Mouse (Mus musculus): ENCODE measurements around the gene Vax2. TPM values are rescaled to one million over a fixed set of nuclear protein-coding genes. Genes with fewer than 3 reads are reported as not detected.

Vax2 gene
- polyA plus RNA-seq, 1 experiment from 2014 or later, result not detected

DNA sequence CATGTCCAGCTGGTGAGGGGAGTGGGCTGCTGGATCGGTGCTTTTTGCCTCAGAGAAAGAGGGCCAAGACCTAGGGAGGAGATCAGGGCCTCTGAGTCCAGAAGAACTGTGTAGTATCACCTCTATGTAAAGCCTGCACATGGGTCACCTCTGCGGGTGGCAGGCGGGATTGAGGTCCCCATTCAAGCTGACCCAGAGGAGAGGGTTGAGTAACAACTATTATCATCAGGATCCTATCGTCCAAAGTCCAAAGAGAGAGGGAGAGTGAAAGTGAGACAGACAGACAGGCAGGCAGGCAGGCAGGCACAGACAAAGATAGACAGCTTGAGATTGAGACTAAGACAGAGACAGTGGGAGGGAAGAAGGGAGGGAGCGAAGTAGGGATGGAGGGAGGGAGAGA lies 32.1 kb downstream of the Vax2 start:
- H3K36me3 ChIP-seq, result no peaks in the 10 kb centered on the region
- no peak overlapping the region for H3K9ac ChIP-seq
- ATAC-seq, result no peak
- 57% methylated on average over 5 of the region's 5 CpGs for WGBS (ENCODE audit: insufficient replicate concordance)
- no peak overlapping the region for H3K4me2 ChIP-seq
- H3K9me3 ChIP-seq (replicated peaks), result no peaks in the 10 kb centered on the region
- 0 out of 2 replicates have a peak, but pooled peaks cover 4% of the 10 kb centered on the region for H3K4me1 ChIP-seq
- no peak overlapping the region for H3K27ac ChIP-seq
- H3K4me3 ChIP-seq, result no peak overlapping the region
- H3K27me3 ChIP-seq (replicated peaks), result peaks cover 53% of the 10 kb centered on the region

DNA sequence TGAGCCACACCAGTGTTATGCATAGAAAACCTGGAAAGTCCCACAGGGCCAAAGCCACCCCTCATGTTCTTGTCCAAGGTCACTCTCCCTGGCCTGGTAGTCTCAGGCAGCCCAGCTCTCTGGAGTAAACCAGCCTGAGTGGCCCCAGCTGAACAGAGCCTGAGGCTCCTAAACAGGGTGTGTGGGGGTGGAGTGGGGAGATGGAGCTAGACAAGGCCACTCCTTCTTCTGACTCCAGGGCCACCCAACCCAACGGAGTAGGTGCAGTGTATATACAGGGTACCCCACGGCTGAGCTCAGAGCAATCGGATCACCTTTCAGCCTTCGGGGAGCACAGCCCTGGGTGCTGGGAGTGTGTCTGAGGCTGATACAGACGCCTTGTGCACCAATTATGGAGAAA lies 33.1 kb downstream of the Vax2 start:
- H3K27me3 ChIP-seq (replicated peaks), result peaks cover 60% of the 10 kb centered on the region
- 56% methylated on average over 5 of the region's 5 CpGs for whole genome bisulfite sequencing (ENCODE audit: insufficient replicate concordance)
- no peak for ATAC-seq

DNA sequence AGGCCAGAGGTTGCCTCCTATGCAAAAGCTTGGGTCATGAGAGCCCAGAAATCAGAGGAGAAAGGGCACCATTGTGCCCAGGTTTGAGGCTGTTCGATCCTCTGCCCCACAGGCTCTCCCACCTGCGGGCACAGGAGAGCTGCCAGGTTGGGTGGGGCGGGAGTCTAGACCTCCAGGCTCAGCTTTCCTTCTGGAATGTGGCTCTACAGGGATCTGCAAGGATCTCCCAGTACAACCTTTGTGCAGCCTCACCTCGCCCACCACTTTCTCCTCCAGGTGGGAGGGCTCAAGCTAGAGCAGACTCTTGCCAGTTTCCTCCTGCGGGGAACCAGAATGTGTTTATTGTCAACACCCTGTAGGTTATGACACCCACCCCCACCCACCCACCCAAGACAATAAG lies 33.5 kb downstream of the Vax2 start:
- Histone ChIP-seq H3K9ac (no peak overlapping the region), H3K4me1 (0 out of 2 replicates have a peak, but pooled peaks cover 4% of the 10 kb centered on the region), H3K27ac (no peak overlapping the region), H3K4me2 (no peak overlapping the region), H3K9me3 (replicated peaks) (no peaks in the 10 kb centered on the region), H3K4me3 (no peak overlapping the region), H3K36me3 (no peaks in the 10 kb centered on the region), H3K27me3 (replicated peaks) (peaks cover 63% of the 10 kb centered on the region)
- WGBS (ENCODE audit: insufficient replicate concordance), result 49% methylated on average over 5 of the region's 5 CpGs
- no peak for ATAC-seq

More for the DNA sequence above, 33.1 kb downstream of the Vax2 start:
- H3K27ac ChIP-seq, result no peak overlapping the region
- H3K9ac ChIP-seq, result no peak overlapping the region
- H3K9me3 ChIP-seq (replicated peaks), result no peaks in the 10 kb centered on the region
- H3K4me1 ChIP-seq, result 0 out of 2 replicates have a peak, but pooled peaks cover 4% of the 10 kb centered on the region
- no peak overlapping the region for H3K4me2 ChIP-seq
- H3K4me3 ChIP-seq, result no peak overlapping the region
- no peaks in the 10 kb centered on the region for H3K36me3 ChIP-seq

DNA sequence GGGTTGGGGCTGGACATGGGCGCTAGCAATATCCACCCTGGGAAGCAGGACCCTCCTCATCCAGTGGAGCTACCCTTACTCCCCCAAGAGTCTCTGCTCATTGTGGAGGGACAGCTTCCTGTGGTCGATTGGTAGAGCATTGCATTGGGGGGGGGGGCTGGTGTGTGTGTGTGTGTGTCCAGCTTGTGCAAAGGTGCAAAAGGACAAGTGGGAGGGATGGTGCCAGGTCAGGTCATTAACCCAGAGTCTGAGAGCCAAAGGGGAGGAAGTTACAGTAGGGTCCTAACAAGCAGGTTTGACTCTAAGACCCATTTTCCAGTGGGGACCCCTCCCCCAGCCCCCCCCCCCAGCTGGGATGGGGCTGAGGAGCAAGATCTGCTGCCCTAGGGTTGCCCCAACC lies 34.4 kb downstream of the Vax2 start:
- no peaks in the 10 kb centered on the region for H3K36me3 ChIP-seq
- H3K9ac ChIP-seq, result no peak overlapping the region
- no peaks in the 10 kb centered on the region for H3K9me3 ChIP-seq (replicated peaks)
- no peak overlapping the region for H3K4me3 ChIP-seq
- peaks cover 64% of the 10 kb centered on the region for H3K27me3 ChIP-seq (replicated peaks)
- no peak overlapping the region for H3K27ac ChIP-seq
- no peak for ATAC-seq
- 48% methylated on average over 2 of the region's 2 CpGs for WGBS (ENCODE audit: insufficient replicate concordance)
- H3K4me2 ChIP-seq, result no peak overlapping the region
- H3K4me1 ChIP-seq, result 0 out of 2 replicates have a peak, but pooled peaks cover 4% of the 10 kb centered on the region

DNA sequence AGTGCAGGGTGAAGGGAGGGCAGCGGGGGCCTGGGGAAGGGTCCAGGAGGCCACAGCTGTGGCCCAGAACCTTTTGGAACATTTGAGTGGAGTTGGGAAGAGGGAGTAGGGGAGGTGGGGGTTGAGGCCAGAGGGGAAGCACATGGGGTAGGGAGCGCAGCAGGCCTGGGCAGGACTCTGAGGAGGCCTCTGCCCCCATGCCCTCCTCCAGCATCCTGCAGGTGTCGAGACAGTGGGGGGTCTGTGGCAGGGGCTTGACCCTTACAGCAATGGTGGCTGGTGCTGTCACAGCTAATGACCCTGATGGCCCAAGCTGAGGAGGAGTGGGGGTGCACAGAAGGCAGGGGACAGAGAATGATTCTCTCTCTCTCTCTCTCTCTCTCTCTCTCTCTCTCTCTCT lies 38.2 kb downstream of the Vax2 start:
- Histone ChIP-seq H3K4me3 (no peak overlapping the region), H3K4me2 (no peak overlapping the region), H3K27me3 (replicated peaks) (peaks cover 77% of the 10 kb centered on the region), H3K36me3 (no peaks in the 10 kb centered on the region), H3K4me1 (no peaks in the 10 kb centered on the region), H3K9ac (no peak overlapping the region), H3K27ac (no peak overlapping the region), H3K9me3 (replicated peaks) (no peaks in the 10 kb centered on the region)
- WGBS (ENCODE audit: insufficient replicate concordance), result 57% methylated on average over 3 of the region's 3 CpGs
- ATAC-seq, result no peak

DNA sequence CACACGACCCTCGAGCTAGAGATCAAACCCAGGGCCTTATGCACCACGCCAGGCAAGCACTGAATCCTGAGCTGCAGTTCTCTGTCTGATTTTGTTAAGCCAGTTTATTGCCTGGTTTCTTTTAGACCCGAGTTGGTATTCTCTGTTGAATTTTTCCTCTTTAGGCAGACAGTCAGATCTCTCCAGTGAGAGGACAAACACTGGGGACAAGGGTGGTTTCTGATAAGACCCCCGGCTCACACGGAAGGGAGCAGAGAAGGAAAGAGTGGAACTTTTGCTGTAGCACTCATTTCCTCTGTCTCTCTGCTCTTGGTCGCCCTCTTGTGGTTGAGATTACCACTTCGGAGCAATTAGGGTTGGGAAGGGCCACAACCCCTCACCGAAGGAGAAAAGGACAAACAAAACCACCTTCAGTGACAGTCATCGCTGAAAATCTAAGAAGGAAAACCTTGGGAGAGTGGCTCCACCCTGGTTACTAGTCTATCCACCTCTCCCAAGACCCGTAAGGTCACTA lies 39.2 kb downstream of the Vax2 start:
- WGBS (ENCODE audit: insufficient replicate concordance), result 6% methylated on average over 11 of the region's 11 CpGs
- Histone ChIP-seq H3K4me3 (no peak overlapping the region), H3K4me2 (peak overlapping the region; percentile 31; the same call in 1 of the 2 replicates), H3K27ac (no peak overlapping the region), H3K9me3 (replicated peaks) (no peaks in the 10 kb centered on the region), H3K9ac (no peak overlapping the region), H3K36me3 (no peaks in the 10 kb centered on the region), H3K27me3 (replicated peaks) (peaks cover 77% of the 10 kb centered on the region), H3K4me1 (no peaks in the 10 kb centered on the region)
- no peak for ATAC-seq

DNA sequence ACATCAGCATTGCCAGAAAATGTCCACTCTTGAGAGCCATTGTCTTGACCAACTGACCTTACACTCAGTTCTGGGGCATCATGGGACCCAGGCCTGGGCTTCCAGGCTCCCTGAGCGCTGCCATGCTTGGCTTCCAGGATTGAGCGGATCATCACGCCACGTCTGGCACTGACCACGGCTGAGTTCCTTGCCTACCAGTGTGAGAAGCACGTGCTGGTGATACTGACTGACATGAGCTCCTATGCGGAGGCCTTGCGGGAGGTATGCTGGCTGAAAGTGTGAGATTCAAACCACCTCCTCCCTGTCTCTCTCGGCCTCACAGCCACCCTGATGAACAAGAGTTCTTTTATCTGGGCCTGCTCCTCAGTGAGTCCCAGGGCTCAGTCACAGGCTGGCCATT lies 45.0 kb downstream of the Vax2 start:
- WGBS (ENCODE audit: insufficient replicate concordance), result 61% methylated on average over 9 of the region's 9 CpGs
- peaks cover 97% of the 10 kb centered on the region for H3K27me3 ChIP-seq (replicated peaks)
- no peaks in the 10 kb centered on the region for H3K9me3 ChIP-seq (replicated peaks)

DNA sequence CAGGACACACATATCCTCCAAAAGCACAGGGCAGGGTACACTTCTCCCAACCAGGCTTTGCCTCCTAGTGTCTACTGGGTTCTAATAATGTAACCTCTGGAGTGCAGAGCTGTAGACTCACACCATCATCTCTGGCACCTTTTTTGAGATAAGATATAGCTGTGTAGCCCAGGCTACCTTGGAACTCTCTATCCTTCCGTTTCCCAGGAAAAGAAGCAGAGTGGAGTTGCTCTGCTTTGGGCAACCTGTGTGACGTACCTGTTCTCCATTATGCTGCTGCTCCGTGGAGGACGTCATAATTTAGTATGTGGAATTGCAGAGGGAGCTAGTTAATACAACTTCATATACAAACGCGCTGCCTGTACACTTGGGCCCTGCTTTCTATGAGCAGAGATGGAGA lies 51.3 kb downstream of the Vax2 start, which contains the start of gene Ankrd53:
Ankrd53 (plus strand) TSS at position 301 of the 400 bp plus-strand sequence.
- Histone ChIP-seq H3K27ac (no peak within 1 kb of the TSS), H3K27me3 (replicated peaks) (peaks cover 77% of the 10 kb centered on the region), H3K4me1 (peaks cover 15% of the 10 kb centered on the region), H3K9me3 (replicated peaks) (no peaks in the 10 kb centered on the region), H3K4me2 (peak within 1 kb of the TSS; percentile 63), H3K36me3 (no peaks in the 10 kb centered on the region), H3K4me3 (peak within 1 kb of the TSS; percentile 30), H3K9ac (no peak within 1 kb of the TSS)
- ATAC-seq, result no peak
- WGBS (ENCODE audit: insufficient replicate concordance), result 32% methylated on average over 6 of the region's 6 CpGs

More for the DNA sequence above, 45.0 kb downstream of the Vax2 start:
- no peak for ATAC-seq
- Histone ChIP-seq H3K4me3 (no peak overlapping the region), H3K4me1 (0 out of 2 replicates have a peak, but pooled peaks cover 5% of the 10 kb centered on the region), H3K4me2 (no peak overlapping the region), H3K36me3 (no peaks in the 10 kb centered on the region), H3K9ac (no peak overlapping the region), H3K27ac (no peak overlapping the region)

DNA sequence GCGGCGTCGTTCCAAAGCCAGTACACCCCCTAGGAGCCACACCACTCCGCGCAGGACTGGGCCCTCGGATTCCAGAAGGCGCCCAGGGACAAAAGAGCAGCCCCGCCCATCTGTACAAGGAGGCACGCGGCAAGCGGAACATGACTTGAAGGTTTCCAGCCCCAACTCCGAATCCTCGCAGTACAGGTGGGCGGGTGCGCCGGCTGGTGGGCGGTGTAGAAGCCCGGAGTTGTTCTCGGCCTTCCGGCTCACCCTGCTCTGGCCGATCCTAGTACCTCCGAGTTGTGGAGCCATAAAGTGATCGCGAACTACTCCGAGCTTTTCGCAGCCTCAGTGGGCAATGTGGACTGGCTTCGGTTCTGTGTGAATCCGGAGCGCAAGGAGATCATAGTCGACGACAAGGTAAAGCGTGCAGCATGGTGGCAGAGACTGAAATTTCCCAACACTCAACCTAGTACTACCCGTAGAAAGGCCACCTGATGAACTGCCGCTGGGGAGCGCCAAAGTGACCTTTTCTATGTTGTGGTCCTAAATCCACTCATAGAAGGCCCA lies 51.9 kb downstream of the Vax2 start:
- WGBS (ENCODE audit: insufficient replicate concordance), result 6% methylated on average over 35 of the region's 35 CpGs
- Histone ChIP-seq H3K9me3 (replicated peaks) (no peaks in the 10 kb centered on the region), H3K27me3 (replicated peaks) (peaks cover 71% of the 10 kb centered on the region), H3K36me3 (peaks cover 2% of the 10 kb centered on the region; the same call in 1 of the 2 replicates), H3K4me1 (peaks cover 13% of the 10 kb centered on the region), H3K27ac (no peak overlapping the region), H3K4me2 (peak overlapping the region; percentile 63), H3K4me3 (peak overlapping the region; percentile 30), H3K9ac (no peak overlapping the region)
- ATAC-seq, result 0 out of 2 replicates have a peak, but pooled peaks have one; percentile 7

DNA sequence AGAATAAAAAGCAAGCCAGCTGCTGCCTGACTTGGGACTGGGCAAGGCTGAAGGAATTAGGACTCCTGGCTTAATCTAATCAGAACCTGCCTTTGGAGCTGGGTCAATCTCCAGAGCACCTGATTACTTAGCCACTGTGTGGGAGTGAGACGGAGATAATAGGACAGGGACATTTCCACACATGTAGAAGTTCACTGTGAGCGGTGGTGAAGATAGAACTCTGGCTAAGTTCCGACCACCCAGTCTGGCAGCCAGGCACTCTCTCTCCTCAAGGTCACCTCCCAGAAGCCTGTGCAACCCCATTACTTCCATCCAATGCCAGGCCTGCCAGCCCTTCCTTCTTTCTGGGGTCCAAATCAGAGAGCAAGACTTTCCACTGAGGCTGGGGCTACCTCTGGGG lies 55.9 kb downstream of the Vax2 start:
- no peaks in the 10 kb centered on the region for H3K9me3 ChIP-seq (replicated peaks)
- H3K4me3 ChIP-seq, result no peak overlapping the region
- ATAC-seq, result no peak
- WGBS (ENCODE audit: insufficient replicate concordance), result 63% methylated on average over 3 of the region's 3 CpGs
- no peak overlapping the region for H3K9ac ChIP-seq
- no peak overlapping the region for H3K27ac ChIP-seq
- H3K4me2 ChIP-seq, result no peak overlapping the region
- H3K36me3 ChIP-seq, result peaks cover 39% of the 10 kb centered on the region
- peaks cover 9% of the 10 kb centered on the region for H3K4me1 ChIP-seq
- H3K27me3 ChIP-seq (replicated peaks), result peaks cover 32% of the 10 kb centered on the region

DNA sequence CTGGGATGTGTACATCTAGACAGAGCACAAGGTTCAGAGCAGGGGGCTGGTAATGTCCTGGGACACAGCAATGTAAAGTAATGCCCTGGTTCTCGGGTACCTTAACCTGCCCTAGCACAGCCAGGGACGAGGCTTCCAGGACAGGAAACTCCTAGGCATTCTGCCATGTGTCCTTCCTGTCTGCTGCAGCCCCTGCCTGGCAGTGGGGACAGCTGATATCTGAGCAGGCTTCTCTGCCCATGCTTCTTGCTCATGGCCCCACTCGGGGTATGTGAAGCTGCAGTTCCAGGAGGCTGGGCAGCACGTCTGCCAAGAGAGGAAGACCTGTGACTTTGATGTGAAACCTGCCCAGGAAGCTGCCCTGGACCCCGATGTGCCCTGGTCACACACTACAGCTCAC lies 57.4 kb downstream of the Vax2 start:
- Histone ChIP-seq H3K27me3 (replicated peaks) (peaks cover 17% of the 10 kb centered on the region), H3K27ac (no peak overlapping the region), H3K4me2 (no peak overlapping the region), H3K9me3 (replicated peaks) (no peaks in the 10 kb centered on the region), H3K4me3 (no peak overlapping the region), H3K9ac (no peak overlapping the region), H3K4me1 (peaks cover under 1% of the 10 kb centered on the region; the same call in 1 of the 2 replicates), H3K36me3 (peaks cover 54% of the 10 kb centered on the region)
- no peak for ATAC-seq
- WGBS (ENCODE audit: insufficient replicate concordance), result 73% methylated on average over 5 of the region's 5 CpGs

DNA sequence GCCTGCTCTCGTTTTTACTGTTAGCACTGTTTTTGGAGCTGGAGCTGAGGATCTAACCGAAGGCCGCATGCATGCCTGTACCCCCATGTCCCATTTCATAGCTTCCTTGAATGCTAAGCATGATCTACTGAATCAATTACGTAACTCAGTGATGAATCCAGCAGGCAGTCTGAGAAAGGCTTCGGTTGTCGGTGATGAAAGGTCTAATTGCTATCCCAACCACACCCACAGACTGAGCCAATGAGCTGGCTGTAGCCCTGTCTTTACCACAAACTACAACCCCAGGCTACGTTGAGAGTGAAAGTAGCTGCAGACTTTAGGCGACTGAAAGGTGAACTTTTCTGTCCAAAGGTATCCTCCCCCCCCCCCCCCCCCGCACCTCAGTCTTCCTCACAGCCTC lies 63.1 kb downstream of the Vax2 start:
- Histone ChIP-seq H3K4me1 (peaks cover 26% of the 10 kb centered on the region), H3K4me2 (peak overlapping the region; percentile 93), H3K9me3 (replicated peaks) (no peaks in the 10 kb centered on the region), H3K4me3 (peak overlapping the region; percentile 95), H3K9ac (peak overlapping the region; percentile 96), H3K27ac (peak overlapping the region; percentile 86; the same call in 1 of the 2 replicates), H3K27me3 (replicated peaks) (no peaks in the 10 kb centered on the region), H3K36me3 (peaks cover 45% of the 10 kb centered on the region)
- WGBS (ENCODE audit: insufficient replicate concordance), result 62% methylated on average over 8 of the region's 9 CpGs
- no peak for ATAC-seq

Measured in liver, embryonic 12.5 days (tissue).